Mouse (Mus musculus) embryonic facial prominence, embryonic 12.5 days (tissue): ENCODE results near the gene Armc8. TPM values are rescaled to one million over a fixed set of nuclear protein-coding genes. Genes with fewer than 3 reads are reported as not detected.

Source experiments
- ATAC-seq: fragments of 200-750 bp; cut with Nextera tagmentation; 2 replicates; pipeline ENCODE4 v1.8.0; 2017; ENCODE audit not compliant: insufficient number of reproducible peaks, insufficient read depth, low FRiP score, low TSS enrichment
- H3K27ac ChIP-seq: fragments of 300-500 bp; sonication (generic); 2 replicates; pipeline ENCODE4 v1.5.1; 2016; ENCODE audit warnings: mild to moderate bottlenecking
- H3K27me3 ChIP-seq: fragments of 300-500 bp; sonication (generic); 2 replicates; pipeline ENCODE4 v1.6.1; 2016; ENCODE audit warnings: mild to moderate bottlenecking, moderate library complexity
- H3K36me3 ChIP-seq: fragments of 300-500 bp; sonication (generic); 2 replicates; pipeline ENCODE4 v1.6.1; 2016; ENCODE audit warnings: mild to moderate bottlenecking
- H3K4me1 ChIP-seq: fragments of 300-500 bp; sonication (generic); 2 replicates; pipeline ENCODE4 v1.6.1; 2016
- H3K4me2 ChIP-seq: fragments of 300-500 bp; sonication (generic); replicated peaks from 2 replicates; pipeline ENCODE4 v1.6.1; 2016; ENCODE audit warnings: mild to moderate bottlenecking, moderate library complexity
- H3K4me3 ChIP-seq: fragments of 300-500 bp; sonication (generic); 2 replicates; pipeline ENCODE4 v1.5.1; 2016; ENCODE audit warnings: mild to moderate bottlenecking
- H3K9ac ChIP-seq: fragments of 300-500 bp; sonication (generic); 2 replicates; pipeline ENCODE4 v1.6.1; 2016; ENCODE audit warnings: mild to moderate bottlenecking, moderate library complexity
- H3K9me3 ChIP-seq: fragments of 300-500 bp; sonication (generic); 2 replicates; pipeline ENCODE4 v1.6.1; 2016; ENCODE audit warnings: mild to moderate bottlenecking, moderate library complexity
- WGBS: fragments of 180-500 bp; shearing (Covaris S2); methylation state at CpG from one replicate; pipeline ENCODE4 v1.1.7; 2016; 5-methylcytosine and 5-hydroxymethylcytosine counted together
- polyA plus RNA-seq: library from polyadenylated mRNA; unstranded; fragments of >200 nt; fragmentation: Nextera tagmentation; extraction: Ambion mirVana; gene quantifications from 2 replicates; pipeline ENCODE4 v1.2.1, GENCODE M21; 2016

Armc8 gene
- polyA plus RNA-seq, 1 experiment from 2014 or later = 25.8 TPM

DNA sequence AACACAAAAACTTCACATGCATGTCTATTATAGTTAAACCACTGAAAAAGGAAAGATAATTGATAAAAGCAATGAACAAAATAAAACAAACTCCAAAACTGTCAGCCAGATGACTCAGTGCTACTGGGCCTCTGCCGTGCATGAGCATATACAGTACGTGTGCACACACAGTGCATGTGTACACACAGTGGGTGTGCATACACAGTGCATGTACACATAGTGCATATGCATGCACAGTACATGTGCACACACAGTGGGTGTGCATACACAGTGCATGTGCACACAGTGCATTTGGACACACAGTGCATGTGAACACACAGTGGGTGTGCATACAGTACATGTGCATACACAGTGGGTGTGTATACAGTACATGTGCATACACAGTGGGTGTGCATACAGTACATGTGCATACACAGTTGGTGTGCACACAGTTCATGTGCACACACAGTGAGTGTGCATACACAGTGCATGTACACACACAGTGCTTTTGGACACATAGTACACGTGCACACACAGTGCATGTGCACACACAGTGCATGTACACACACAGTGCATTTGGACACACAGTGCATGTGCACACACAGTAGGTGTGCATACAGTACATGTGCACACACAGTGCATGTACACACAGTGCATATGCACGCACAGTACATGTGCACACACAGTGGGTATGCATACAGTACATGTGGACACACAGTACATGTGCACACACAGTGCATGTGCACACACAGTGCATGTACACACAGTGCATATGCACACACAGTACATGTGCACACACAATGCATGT, 126.9 kb downstream of the Armc8 start:
- H3K4me1 ChIP-seq = no peaks in the 10 kb centered on the region
- peak; percentile 70 for ATAC-seq
- 84% methylated on average over 4 of the region's 4 CpGs for WGBS

GRCm38 (mm10) chr9:99440941-99441340, 127.8 kb downstream of the Armc8 start:
- Histone ChIP-seq H3K27ac (no peak overlapping the region), H3K9ac (no peak overlapping the region), H3K36me3 (no peaks in the 10 kb centered on the region), H3K4me2 (no peak overlapping the region), H3K9me3 (no peaks in the 10 kb centered on the region), H3K4me1 (no peaks in the 10 kb centered on the region), H3K4me3 (no peak overlapping the region), H3K27me3 (peaks cover 25% of the 10 kb centered on the region)
- no peak for ATAC-seq
- WGBS = 67% methylated on average over 5 of the region's 5 CpGs

More for the DNA sequence above, 126.9 kb downstream of the Armc8 start:
- Histone ChIP-seq H3K27ac (no peak overlapping the region), H3K9me3 (no peaks in the 10 kb centered on the region), H3K9ac (no peak overlapping the region), H3K36me3 (no peaks in the 10 kb centered on the region), H3K4me2 (no peak overlapping the region), H3K4me3 (no peak overlapping the region), H3K27me3 (peaks cover 25% of the 10 kb centered on the region)

DNA sequence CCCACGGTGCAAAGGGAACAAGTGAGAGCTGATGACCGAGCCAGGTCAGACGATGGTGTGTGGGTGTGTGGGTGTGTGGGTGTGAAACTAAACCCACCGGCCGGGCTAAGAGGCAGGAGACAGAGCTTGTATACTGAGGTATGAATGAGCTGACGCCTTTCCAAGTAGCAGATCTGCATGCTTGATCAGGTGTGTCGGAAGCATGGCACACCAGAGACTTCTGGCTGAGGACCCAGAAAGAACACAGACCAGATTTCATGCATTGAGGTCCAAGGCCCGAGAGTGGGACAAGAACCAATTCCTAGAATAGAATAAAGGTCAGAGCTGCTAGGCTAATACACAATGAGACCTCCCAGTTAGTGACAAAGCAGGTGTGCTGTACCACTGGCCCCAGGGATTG, 129.6 kb downstream of the Armc8 start:
- peaks cover 25% of the 10 kb centered on the region for H3K27me3 ChIP-seq
- H3K4me2 ChIP-seq = no peak overlapping the region

GRCm38 (mm10) chr9:99437781-99438565, 130.7 kb downstream of the Armc8 start:
- WGBS = 77% methylated on average over 12 of the region's 12 CpGs
- Histone ChIP-seq H3K9me3 (no peaks in the 10 kb centered on the region), H3K4me1 (peaks cover 19% of the 10 kb centered on the region), H3K36me3 (no peaks in the 10 kb centered on the region), H3K9ac (no peak overlapping the region), H3K4me2 (no peak overlapping the region), H3K27me3 (peaks cover 25% of the 10 kb centered on the region), H3K4me3 (no peak overlapping the region), H3K27ac (no peak overlapping the region)
- no peak for ATAC-seq

More for the DNA sequence above, 129.6 kb downstream of the Armc8 start:
- 79% methylated on average over 8 of the region's 8 CpGs for WGBS
- no peak overlapping the region for H3K27ac ChIP-seq
- no peaks in the 10 kb centered on the region for H3K36me3 ChIP-seq
- no peak overlapping the region for H3K9ac ChIP-seq
- no peak overlapping the region for H3K4me3 ChIP-seq
- H3K4me1 ChIP-seq = peaks cover 18% of the 10 kb centered on the region
- no peaks in the 10 kb centered on the region for H3K9me3 ChIP-seq
- ATAC-seq = no peak

DNA sequence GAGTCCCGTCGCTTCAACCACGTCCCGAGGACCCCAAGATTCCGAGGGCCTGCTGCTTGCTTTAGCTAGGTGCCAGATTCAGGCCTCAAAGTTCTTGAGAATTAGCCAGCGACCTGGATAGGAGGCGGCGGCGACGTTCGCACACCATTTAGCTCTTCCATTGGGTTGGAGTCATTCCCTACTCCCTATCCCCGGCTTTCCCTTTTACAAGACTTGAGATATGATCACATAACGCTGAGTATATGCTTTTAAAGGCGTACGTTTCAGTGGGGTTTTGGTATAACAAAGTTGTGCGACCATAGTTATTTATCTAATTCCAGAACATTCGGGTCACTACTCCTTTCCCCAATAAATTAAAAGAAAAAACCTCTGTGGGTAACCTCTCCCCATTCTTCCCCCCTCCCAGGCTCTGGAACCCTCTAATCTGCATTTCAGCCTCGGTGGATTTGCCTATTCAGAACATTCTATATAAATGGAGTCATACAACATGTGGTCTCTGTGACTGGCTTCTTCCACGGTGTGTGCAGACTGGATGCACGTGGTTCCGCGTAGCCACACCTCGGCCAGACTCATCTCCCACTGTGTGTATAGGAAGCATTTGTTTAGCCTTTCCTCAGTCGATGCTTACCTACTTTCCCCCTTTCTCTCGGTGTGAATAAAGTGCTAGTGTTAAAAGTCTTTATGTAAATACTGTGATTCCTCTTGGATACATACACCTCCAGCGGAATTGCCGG, 131.5 kb downstream of the Armc8 start, which contains the start of gene Mras:
Gene Mras (minus strand): TSS at position 351 of the 734 bp plus-strand sequence.
- no peak for ATAC-seq
- peak within 1 kb of the TSS; percentile 76 for H3K4me3 ChIP-seq
- no peaks in the 10 kb centered on the region for H3K36me3 ChIP-seq
- peak within 1 kb of the TSS; percentile 86 for H3K9ac ChIP-seq
- peaks cover 25% of the 10 kb centered on the region for H3K27me3 ChIP-seq
- no peaks in the 10 kb centered on the region for H3K9me3 ChIP-seq
- H3K4me2 ChIP-seq = peak within 1 kb of the TSS; percentile 87
- peak within 1 kb of the TSS; percentile 88 for H3K27ac ChIP-seq
- H3K4me1 ChIP-seq = peaks cover 24% of the 10 kb centered on the region
- WGBS = 16% methylated on average over 27 of the region's 27 CpGs

DNA sequence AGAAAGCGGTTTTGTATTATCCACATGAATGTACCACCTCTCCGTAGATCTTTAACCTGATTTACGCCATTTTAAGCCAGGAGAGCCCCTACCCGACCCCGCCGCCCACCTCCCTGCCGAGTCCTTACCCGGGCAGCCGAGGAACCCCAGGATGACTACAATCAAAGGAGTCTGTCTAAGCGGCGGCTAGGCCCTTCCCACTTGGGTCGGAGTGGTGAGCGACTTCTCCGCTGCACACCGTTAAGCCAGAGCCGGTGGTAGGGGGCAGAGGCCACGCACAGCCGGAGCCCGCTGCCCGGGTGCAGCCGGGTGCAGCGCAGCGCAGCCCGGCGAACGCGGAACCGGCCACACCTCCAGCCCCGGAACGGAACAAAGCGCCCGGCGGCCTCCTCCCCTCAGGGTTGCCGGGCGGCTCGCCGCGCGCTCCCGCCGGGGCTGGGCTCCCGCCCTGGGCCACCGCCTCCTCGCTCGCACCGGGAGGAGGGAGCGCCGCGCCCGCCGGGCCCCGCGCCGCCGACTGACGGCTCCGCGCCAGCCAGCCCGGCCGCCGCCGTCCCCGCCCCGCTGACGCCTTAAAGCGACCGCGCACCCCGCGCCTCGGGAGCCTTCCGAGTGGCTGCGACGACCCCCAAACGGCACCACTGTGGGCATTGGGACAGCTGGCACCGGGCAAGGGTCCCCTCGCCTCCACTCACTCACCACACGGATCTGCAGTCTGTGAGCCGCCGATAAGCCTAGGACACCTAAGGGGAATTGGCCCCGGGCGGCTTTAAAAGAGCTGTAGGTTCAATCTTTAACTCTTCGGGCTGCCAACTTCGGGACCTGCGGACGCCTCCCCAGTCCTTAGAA, 132.3 kb downstream of the Armc8 start:
- Histone ChIP-seq H3K9ac (peak overlapping the region; percentile 86), H3K27me3 (peaks cover 25% of the 10 kb centered on the region), H3K4me1 (peaks cover 24% of the 10 kb centered on the region), H3K4me2 (peak overlapping the region; percentile 87), H3K27ac (peak overlapping the region; percentile 88), H3K36me3 (no peaks in the 10 kb centered on the region), H3K9me3 (no peaks in the 10 kb centered on the region), H3K4me3 (peak overlapping the region; percentile 76)
- ATAC-seq = peak; percentile 69
- WGBS = under 1% methylated on average over 73 of the region's 86 CpGs

- Histone ChIP-seq H3K9ac (peak overlapping the region; percentile 86), H3K9me3 (no peaks in the 10 kb centered on the region), H3K36me3 (no peaks in the 10 kb centered on the region), H3K4me3 (peak overlapping the region; percentile 76), H3K27me3 (peaks cover 25% of the 10 kb centered on the region), H3K27ac (peak overlapping the region; percentile 88), H3K4me2 (peak overlapping the region; percentile 87), H3K4me1 (peaks cover 24% of the 10 kb centered on the region)
- WGBS = 12% methylated on average over 16 of the region's 16 CpGs
- peak; percentile 8; the same call in 1 of the 2 replicates for ATAC-seq
Observed at GRCm38 (mm10) chr9:99435619-99436181, 133.0 kb downstream of the Armc8 start.

DNA sequence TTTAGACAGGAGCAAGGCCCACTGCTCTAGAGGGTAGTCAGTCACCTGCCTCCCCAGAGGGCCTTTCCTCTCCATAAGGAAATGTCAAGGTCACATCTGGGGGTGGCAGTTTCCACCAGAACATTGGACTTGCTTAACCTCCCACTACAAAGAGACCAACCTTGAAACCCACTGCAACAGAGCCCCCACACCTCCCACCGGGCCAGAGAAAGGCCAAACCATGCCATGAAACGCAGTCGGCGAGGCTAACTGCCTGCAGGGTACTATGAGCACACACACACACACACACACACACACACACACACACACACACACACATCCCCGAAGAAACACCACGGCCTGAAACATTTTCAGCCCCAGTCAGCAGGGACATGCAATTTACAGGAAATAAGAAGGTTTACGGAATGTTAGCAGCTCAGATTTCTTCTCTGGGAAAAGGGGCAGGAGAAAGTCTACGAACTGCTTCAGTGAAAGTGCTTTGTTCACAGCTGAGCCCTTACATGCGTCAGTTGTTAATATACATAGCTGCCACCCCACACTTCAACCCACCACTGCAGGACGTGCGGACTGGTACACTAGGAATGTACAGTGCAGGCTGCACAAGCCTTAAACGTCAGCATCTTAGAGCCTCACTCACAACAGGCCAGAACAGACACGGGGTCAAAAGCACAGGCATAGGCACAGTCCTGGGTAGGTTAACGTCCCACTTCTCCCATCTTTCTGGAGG, 133.6 kb downstream of the Armc8 start:
- Histone ChIP-seq H3K36me3 (no peaks in the 10 kb centered on the region), H3K4me3 (peak overlapping the region; percentile 76), H3K4me1 (peaks cover 24% of the 10 kb centered on the region), H3K27me3 (peaks cover 25% of the 10 kb centered on the region), H3K27ac (peak overlapping the region; percentile 88), H3K4me2 (peak overlapping the region; percentile 87), H3K9me3 (no peaks in the 10 kb centered on the region), H3K9ac (peak overlapping the region; percentile 86)
- WGBS = 9% methylated on average over 14 of the region's 14 CpGs
- peak; percentile 32; the same call in 1 of the 2 replicates for ATAC-seq

GRCm38 (mm10) chr9:99432478-99432877, 136.2 kb downstream of the Armc8 start:
- WGBS = 75% methylated on average over 4 of the region's 4 CpGs

DNA sequence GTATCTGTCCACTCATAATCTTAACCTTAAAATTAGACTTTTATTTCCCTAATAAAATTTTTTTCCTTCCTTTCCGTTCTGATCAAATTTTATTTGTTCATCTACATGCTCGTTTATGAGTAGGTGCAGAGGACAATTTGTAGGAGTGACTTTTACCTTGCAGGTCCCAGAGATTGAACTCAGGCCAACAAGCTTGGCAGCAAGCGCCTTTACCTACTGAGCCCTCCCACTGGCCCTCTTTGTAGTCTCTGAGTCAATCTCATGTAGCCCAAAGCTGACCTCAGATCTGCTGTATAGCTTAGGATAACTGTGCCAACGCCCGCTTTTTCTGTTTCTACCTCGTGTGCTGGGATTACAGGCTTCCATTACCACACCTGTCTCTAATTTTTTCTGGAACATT, 136.7 kb downstream of the Armc8 start:
- Histone ChIP-seq H3K9me3 (no peaks in the 10 kb centered on the region), H3K4me1 (peaks cover 24% of the 10 kb centered on the region), H3K4me2 (no peak overlapping the region), H3K4me3 (no peak overlapping the region), H3K27ac (no peak overlapping the region), H3K9ac (no peak overlapping the region), H3K27me3 (no peaks in the 10 kb centered on the region), H3K36me3 (no peaks in the 10 kb centered on the region)
- WGBS = 79% methylated on average over 6 of the region's 6 CpGs
- ATAC-seq = no peak

More at GRCm38 (mm10) chr9:99432478-99432877, 136.2 kb downstream of the Armc8 start:
- H3K4me1 ChIP-seq = peaks cover 24% of the 10 kb centered on the region
- no peak for ATAC-seq
- no peak overlapping the region for H3K4me2 ChIP-seq
- no peak overlapping the region for H3K27ac ChIP-seq
- no peak overlapping the region for H3K9ac ChIP-seq
- H3K9me3 ChIP-seq = no peaks in the 10 kb centered on the region
- no peak overlapping the region for H3K4me3 ChIP-seq
- no peaks in the 10 kb centered on the region for H3K36me3 ChIP-seq
- H3K27me3 ChIP-seq = peaks cover 3% of the 10 kb centered on the region
